Mouse (Mus musculus) myocyte (in vitro differentiated cells): ENCODE measurements around the gene Bcas3. TPM values are rescaled to one million over a fixed set of nuclear protein-coding genes. Genes with fewer than 3 reads are reported as not detected.

Source experiments
- H3K27me3 ChIP-seq: one replicate; pipeline ENCODE4 v1.6.1; 2011; ENCODE audit not compliant: control insufficient read depth, insufficient read depth, insufficient read length
- H3K36me3 ChIP-seq: one replicate; pipeline ENCODE4 v1.6.1; 2011; ENCODE audit not compliant: control insufficient read depth, insufficient read depth
- H3K4me2 ChIP-seq: one replicate; pipeline ENCODE4 v1.6.1; 2011; ENCODE audit warnings: low read depth, control low read depth
- H3K4me3 ChIP-seq: one replicate; pipeline ENCODE4 v1.5.1; 2011; ENCODE audit warnings: mild to moderate bottlenecking, control low read depth, moderate library complexity
- H3K79me2 ChIP-seq: one replicate; pipeline ENCODE4 v1.6.1; 2011; ENCODE audit not compliant: control insufficient read depth, insufficient read depth
- H3ac ChIP-seq: one replicate; pipeline ENCODE4 v1.6.1; 2011; ENCODE audit not compliant: control insufficient read depth, insufficient read length
- CEBPB ChIP-seq: IDR thresholded peaks from 2 replicates; pipeline ENCODE4 v1.6.1; 2011; ENCODE audit warnings: mild to moderate bottlenecking, moderate library complexity; ENCODE audit not compliant: poor library complexity, insufficient read depth, severe bottlenecking
- E2F4 ChIP-seq: IDR thresholded peaks from one replicate; pipeline ENCODE4 v1.6.1; 2011; ENCODE audit warnings: mild to moderate bottlenecking, control low read depth, moderate library complexity; ENCODE audit not compliant: insufficient read depth
- MAX ChIP-seq: IDR thresholded peaks from one replicate; pipeline ENCODE4 v1.6.1; 2011; ENCODE audit warnings: low read depth, mild to moderate bottlenecking, control low read depth
- MYOD1 ChIP-seq, 3 experiments: IDR thresholded peaks; one replicate each; pipeline ENCODE4 v1.6.1; 2011; ENCODE audit warnings: control low read depth in 2 of 3, low read depth in 2 of 3, mild to moderate bottlenecking in 2 of 3, moderate library complexity in 1 of 3; ENCODE audit not compliant: insufficient read length in 2 of 3, control insufficient read depth in 1 of 3
- MYOG ChIP-seq, 3 experiments: IDR thresholded peaks; one replicate each; pipeline ENCODE4 v1.6.1; 2011; ENCODE audit warnings: control low read depth in 2 of 3, low read depth in 2 of 3, mild to moderate bottlenecking in 2 of 3; ENCODE audit not compliant: insufficient read length in 2 of 3, control insufficient read depth in 1 of 3, insufficient read depth in 1 of 3
- POLR2A ChIP-seq: IDR thresholded peaks from one replicate; pipeline ENCODE4 v1.6.1; 2011; ENCODE audit warnings: low read depth, mild to moderate bottlenecking, control low read depth, moderate library complexity; ENCODE audit not compliant: insufficient read length
- POLR2AphosphoS2 ChIP-seq: IDR thresholded peaks from one replicate; pipeline ENCODE4 v1.6.1; 2011; ENCODE audit warnings: low read depth, control low read depth; ENCODE audit not compliant: insufficient read length
- REST ChIP-seq: IDR thresholded peaks from one replicate; pipeline ENCODE4 v1.6.1; 2011; ENCODE audit warnings: mild to moderate bottlenecking, control low read depth, moderate library complexity; ENCODE audit not compliant: insufficient read depth, insufficient read length
- SRF ChIP-seq: IDR thresholded peaks from one replicate; pipeline ENCODE4 v1.6.1; 2011; ENCODE audit warnings: low read depth; ENCODE audit not compliant: control insufficient read depth, insufficient read length
- TCF12 ChIP-seq: IDR thresholded peaks from one replicate; pipeline ENCODE4 v1.6.1; 2011; ENCODE audit warnings: mild to moderate bottlenecking, control low read depth; ENCODE audit not compliant: poor library complexity, insufficient read depth, severe bottlenecking
- TCF3 ChIP-seq: IDR thresholded peaks from one replicate; pipeline ENCODE4 v1.6.1; 2011; ENCODE audit warnings: low read depth, control low read depth; ENCODE audit not compliant: insufficient read length
- USF1 ChIP-seq: IDR thresholded peaks from one replicate; pipeline ENCODE4 v1.6.1; 2011; ENCODE audit warnings: low read depth, mild to moderate bottlenecking, control low read depth, moderate library complexity
- polyA plus RNA-seq: library from polyadenylated mRNA; unstranded; fragments of >200 nt; fragmentation: generic; extraction: Trizol; gene quantifications from one replicate; pipeline ENCODE4 v1.2.1, GENCODE M21; 2012; ENCODE audit warnings: missing spikeins

Bcas3 gene
- polyA plus RNA-seq, 1 experiment: 30.1 TPM

DNA sequence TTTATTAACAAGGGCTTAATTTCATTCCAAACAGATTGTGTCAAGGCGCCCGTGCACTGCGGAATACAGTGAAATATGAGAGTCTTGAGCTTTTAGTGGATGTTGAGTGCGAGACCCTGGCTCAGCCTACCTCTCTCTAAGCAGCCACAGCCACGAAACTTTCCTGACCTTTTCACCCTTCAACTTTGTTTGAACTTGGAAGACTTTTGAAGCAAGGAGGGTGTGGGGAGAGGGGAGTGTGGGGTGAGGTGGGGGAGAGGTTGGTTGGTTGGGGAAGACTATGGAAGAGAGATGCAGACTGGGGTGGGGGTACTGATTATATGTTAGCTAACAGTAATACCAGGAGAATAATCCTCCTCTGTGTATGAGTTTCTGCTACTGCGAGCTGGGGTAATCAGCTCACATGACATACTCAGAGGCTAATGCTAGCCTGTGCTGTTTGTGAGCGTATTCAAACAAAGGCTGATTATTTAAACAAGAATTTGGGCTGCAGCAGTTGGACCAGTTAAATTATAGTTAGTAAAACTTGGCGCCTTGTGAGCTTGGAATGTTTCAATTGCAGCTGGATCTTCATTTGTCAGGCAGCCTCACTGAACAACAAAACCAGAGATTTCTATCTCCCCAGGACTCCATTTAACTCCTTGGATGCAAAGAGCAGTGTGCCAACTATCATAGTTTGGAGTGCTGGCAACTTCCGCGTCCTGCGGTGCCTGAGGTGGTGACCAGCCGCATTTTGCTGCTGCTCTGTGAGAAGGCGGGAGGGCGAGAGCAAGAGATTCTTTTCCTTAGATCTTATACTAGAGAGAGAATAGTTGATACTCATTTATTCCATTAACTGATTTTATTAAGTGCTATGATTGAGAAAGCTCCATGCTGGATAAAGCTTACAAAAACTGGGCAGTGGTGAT lies 343.8 kb downstream of the Bcas3 start:
- no peaks in the 10 kb centered on the region for H3K27me3 ChIP-seq
- H3K4me2 ChIP-seq: no peak overlapping the region
- H3ac ChIP-seq: no peak overlapping the region
- H3K79me2 ChIP-seq: no peaks in the 10 kb centered on the region
- no peak overlapping the region for H3K4me3 ChIP-seq
- TF ChIP-seq E2F4: no peak
- TF ChIP-seq SRF: no peak
- no peak for TF ChIP-seq POLR2AphosphoS2
- TF ChIP-seq CEBPB: no peak
- TF ChIP-seq TCF3: no peak
- TF ChIP-seq MAX: no peak
- TF ChIP-seq MYOD1 (IDR thresholded peaks at IDR 0.05; ENCODE audit: control insufficient read depth in 1 of 3, insufficient read length in 2 of 3, low read depth in 2 of 3): no peak
- no peak for TF ChIP-seq TCF12
- no peak for TF ChIP-seq MYOG (IDR thresholded peaks at IDR 0.05; ENCODE audit: control insufficient read depth in 1 of 3, insufficient read depth in 1 of 3, insufficient read length in 2 of 3, low read depth in 2 of 3)
- no peak for TF ChIP-seq POLR2A
- TF ChIP-seq REST: no peak
- TF ChIP-seq USF1: no peak
- H3K36me3 ChIP-seq: no peaks in the 10 kb centered on the region

- no peaks in the 10 kb centered on the region for H3K36me3 ChIP-seq
- H3K4me3 ChIP-seq: no peak overlapping the region
- H3K4me2 ChIP-seq: no peak overlapping the region
- no peak overlapping the region for H3ac ChIP-seq
- no peaks in the 10 kb centered on the region for H3K27me3 ChIP-seq
- no peak for TF ChIP-seq TCF12
- no peak for TF ChIP-seq MYOG (IDR thresholded peaks at IDR 0.05; ENCODE audit: control insufficient read depth in 1 of 3, insufficient read depth in 1 of 3, insufficient read length in 2 of 3, low read depth in 2 of 3)
- no peak for TF ChIP-seq USF1
- TF ChIP-seq SRF: no peak
- no peak for TF ChIP-seq MYOD1 (IDR thresholded peaks at IDR 0.05; ENCODE audit: control insufficient read depth in 1 of 3, insufficient read length in 2 of 3, low read depth in 2 of 3)
- TF ChIP-seq MAX: no peak
- no peak for TF ChIP-seq CEBPB
- TF ChIP-seq REST: no peak
- TF ChIP-seq POLR2A: no peak
- TF ChIP-seq POLR2AphosphoS2: no peak
- no peak for TF ChIP-seq E2F4
- TF ChIP-seq TCF3: no peak
- no peaks in the 10 kb centered on the region for H3K79me2 ChIP-seq
Observed at GRCm38 (mm10) chr11:85697468-85697867, 344.5 kb downstream of the Bcas3 start.

DNA sequence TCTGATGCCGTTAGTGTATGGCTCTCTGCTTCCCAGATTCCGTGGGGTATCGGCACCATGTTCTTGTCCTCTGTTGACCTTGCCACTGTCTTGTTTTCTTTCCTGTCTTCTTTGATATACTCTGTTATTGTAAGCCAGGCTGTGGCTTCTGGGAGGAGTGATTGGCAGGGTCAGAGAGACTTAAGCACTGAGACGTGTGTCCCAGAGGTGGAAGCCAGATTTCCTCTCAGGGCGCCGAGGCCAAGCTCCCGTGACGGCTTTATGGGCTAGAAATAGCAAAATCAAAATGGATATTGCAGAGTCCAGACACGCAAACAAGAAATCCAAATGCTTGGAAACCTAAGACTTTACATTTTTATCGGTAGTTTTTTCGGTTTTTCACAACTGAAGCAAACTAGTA lies 345.3 kb downstream of the Bcas3 start:
- H3K36me3 ChIP-seq: no peaks in the 10 kb centered on the region
- no peaks in the 10 kb centered on the region for H3K79me2 ChIP-seq
- no peaks in the 10 kb centered on the region for H3K27me3 ChIP-seq
- no peak overlapping the region for H3K4me3 ChIP-seq
- H3ac ChIP-seq: no peak overlapping the region
- H3K4me2 ChIP-seq: no peak overlapping the region
- no peak for TF ChIP-seq MYOG (IDR thresholded peaks at IDR 0.05; ENCODE audit: control insufficient read depth in 1 of 3, insufficient read depth in 1 of 3, insufficient read length in 2 of 3, low read depth in 2 of 3)
- no peak for TF ChIP-seq TCF12
- no peak for TF ChIP-seq USF1
- TF ChIP-seq REST: no peak
- no peak for TF ChIP-seq POLR2A
- no peak for TF ChIP-seq E2F4
- no peak for TF ChIP-seq CEBPB
- no peak for TF ChIP-seq SRF

DNA sequence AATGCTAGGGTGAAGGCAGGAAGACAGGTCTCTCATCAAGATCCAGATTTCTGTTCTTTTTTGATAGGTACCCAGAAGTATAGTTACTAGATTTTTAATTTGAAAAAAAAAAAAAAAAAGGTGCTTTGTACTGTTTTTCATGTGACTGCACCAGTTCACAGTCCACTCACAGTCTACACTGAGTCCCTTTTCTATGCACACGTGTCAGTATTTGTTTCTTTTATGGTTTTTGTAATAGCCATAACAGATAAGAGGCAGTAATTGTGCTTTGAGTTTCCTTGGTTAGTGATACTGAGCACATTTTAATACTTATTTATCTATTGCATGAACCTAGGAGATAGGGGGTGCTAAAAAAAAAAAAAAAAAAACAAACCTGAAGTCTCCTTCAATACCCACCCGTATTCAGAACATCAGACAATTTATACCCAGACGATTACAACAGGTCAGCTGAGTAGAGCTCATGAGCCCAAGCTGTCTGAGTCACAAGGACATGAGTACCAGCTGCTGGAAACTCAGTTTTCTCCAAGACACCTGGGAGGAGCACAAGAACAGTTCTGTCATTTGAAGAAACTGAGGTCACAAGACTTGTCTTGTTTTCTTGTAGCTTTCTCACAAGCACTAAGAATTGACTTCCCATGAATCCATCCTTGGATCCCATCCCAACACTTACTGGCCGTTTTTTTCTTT lies 351.2 kb downstream of the Bcas3 start:
- no peak overlapping the region for H3K4me3 ChIP-seq
- no peak overlapping the region for H3ac ChIP-seq
- no peaks in the 10 kb centered on the region for H3K27me3 ChIP-seq
- no peak for TF ChIP-seq TCF12
- no peak for TF ChIP-seq CEBPB
- TF ChIP-seq MYOG (IDR thresholded peaks at IDR 0.05; ENCODE audit: control insufficient read depth in 1 of 3, insufficient read depth in 1 of 3, insufficient read length in 2 of 3, low read depth in 2 of 3): no peak
- no peak for TF ChIP-seq MAX
- no peak for TF ChIP-seq TCF3
- no peak for TF ChIP-seq E2F4
- TF ChIP-seq USF1: no peak
- no peak for TF ChIP-seq POLR2AphosphoS2
- no peak for TF ChIP-seq POLR2A
- TF ChIP-seq SRF: no peak
- no peak for TF ChIP-seq MYOD1 (IDR thresholded peaks at IDR 0.05; ENCODE audit: control insufficient read depth in 1 of 3, insufficient read length in 2 of 3, low read depth in 2 of 3)
- TF ChIP-seq REST: no peak
- H3K4me2 ChIP-seq: no peak overlapping the region
- H3K36me3 ChIP-seq: no peaks in the 10 kb centered on the region
- H3K79me2 ChIP-seq: no peaks in the 10 kb centered on the region
